Mouse (Mus musculus) embryonic fibroblast, embryonic 13.5 days (primary cell): ENCODE measurements around the gene Frmpd2.

Source experiments
- CTCF ChIP-seq: IDR thresholded peaks from 2 replicates; pipeline ENCODE4 v1.5.1; 2011; ENCODE audit warnings: mild to moderate bottlenecking, control low read depth, low read length, moderate library complexity, borderline replicate concordance; ENCODE audit not compliant: insufficient read depth
- POLR2A ChIP-seq: IDR thresholded peaks from 2 replicates; pipeline ENCODE4 v1.6.1; 2011; ENCODE audit warnings: low read depth, mild to moderate bottlenecking, control low read depth, low read length, moderate library complexity

GRCm38 (mm10) chr14:33588951-33589350 lies 117.5 kb downstream of the Frmpd2 start, which contains the start of gene Ptpn20:
- TF ChIP-seq POLR2A = no peak
- no peak for TF ChIP-seq CTCF
